Mouse (Mus musculus) lung, postnatal 10 days (tissue): ENCODE results near the gene Phpt1.
A peak's percentile ranks its signal among the peaks of the same experiment; 100 is the strongest.

Experiments used
- DNase-seq: peaks from one replicate; pipeline ENCODE4 v3.0.0; 2021

Gene Phpt1

DNA sequence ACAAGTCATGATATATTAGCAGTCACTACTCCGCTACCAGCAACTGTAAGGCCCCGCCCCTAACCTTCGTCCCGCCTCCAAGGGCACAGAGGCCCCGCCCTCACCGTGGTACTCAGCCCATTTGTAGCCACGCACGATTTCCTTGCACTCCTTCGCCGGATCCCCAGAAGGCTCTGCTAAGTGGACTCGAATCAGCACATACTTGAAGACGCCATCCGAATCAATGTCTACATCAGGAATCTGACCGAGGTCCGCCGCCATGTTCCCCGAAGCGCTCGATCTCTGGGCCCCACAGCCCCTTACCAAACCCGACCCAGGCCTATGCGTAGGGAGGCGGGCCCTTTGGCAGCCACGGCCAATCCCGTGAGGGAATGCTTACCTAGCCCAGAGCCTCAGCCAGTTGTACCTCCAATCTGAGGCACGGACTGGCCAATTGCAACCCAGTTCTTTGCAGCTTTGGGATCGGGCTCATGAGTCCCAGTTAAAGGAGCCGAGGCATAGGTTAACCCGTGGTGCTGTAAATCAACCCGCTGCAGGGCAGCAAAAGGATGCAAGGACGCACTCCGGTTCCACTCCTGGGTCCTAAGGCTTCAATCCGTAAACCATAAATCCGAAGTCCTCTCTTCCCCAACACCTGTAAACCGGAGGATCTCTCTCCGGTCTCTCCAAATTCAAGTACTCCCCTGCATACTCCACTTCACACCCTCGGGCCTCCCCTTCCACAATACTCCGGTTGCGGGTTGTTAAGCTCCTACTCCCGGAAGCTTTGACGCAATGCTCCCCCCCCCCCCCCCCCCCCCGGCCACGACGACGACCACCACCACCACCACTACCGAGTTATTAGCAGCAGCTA, at the start of gene Phpt1, which contains the start of gene Mamdc4:
Gene Phpt1 (minus strand): TSS at position 646 of the 853 bp plus-strand sequence.
Gene Mamdc4 (minus strand): TSS at position 267 of the 853 bp plus-strand sequence.
- DNase-seq = peak; percentile 98

DNA sequence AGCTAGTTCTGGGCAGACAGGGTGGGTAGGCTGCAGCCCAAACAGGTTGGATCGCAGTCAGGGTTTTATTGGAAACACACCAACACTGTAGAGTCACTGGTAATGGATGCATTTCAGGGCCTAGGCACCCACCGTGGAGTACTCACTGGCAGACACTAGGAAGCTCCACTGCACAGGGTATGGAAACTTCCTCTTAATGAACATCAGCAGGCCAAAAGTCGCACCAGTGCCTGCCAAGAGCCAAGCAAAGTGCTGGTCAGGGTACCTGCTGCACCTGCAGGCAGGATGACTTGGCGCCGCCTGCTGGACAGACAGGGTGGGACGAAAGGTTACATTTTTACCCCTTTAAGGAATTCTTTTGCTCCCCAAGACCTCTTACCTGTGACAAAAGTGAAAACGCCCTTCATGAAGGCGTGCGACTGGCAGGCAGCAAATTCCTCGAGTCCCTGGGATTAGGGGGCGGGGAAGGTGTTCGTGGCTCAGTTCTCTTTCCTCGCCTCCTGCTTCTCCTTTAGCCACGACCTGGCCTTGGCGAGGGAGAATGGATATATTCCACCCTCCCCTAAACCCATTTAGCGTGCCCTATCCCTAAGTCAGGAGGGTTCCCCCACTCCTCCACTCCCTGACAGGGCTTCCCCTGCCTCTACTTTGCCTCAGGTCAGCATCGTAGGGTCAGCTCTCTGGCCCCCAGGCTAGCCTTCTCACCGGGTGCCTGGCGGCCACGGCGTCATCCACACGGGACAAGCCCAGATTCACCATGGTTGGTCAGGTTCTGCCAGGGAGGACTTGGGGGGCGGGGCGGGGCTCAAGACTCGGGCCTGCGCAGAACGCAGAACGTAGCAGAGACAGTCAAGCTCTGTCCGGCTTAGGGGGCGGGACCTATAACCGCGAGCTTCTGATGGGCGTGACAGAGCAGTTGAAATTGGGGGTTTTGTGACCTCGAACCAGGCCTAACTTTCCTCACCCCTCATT, 46.5 kb upstream of the Phpt1 start, which contains the start of gene Tmem141:
Gene Tmem141 (minus strand): TSS at position 777 of the 972 bp plus-strand sequence.
- DNase-seq = peak; percentile 96

DNA sequence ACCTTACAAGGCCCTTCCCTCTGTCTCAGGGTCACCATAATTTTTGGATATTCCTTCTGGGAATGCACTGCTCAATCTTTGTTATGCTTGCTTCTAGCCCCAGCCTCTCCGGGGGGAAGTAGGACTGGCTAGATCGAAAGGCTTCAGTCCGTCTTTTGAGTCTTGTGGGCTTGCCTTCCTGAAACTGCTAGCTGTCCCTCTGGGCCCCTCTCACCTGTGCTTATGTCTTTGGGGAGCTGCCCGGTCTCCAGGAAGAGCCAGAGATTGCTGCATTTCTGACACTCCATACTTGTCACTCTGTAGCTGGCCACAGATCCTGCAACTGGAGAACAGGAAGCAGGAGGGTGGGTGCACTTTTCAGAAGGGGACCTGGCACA, 45.8 kb upstream of the Phpt1 start:
- DNase-seq = no peak

DNA sequence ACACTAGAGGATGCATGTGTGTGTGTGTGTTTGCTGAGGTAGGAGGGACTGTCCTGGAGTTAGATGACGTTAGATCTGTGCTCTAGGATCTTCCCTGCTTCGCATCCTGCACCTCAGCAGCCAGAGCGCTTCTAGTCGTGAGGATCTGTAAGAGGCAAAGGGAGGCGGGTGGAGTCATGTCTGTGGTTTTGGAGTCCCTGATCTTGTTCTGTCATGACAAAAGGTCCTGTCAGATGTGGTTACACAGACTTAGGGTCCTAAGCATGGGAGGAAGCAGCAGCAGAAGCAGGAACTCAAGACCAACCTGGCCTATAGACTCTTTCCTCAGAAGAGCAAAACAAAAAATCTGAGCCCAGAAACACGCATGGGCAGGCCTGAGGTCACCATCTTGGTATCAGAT, 45.4 kb upstream of the Phpt1 start:
- no peak for DNase-seq

DNA sequence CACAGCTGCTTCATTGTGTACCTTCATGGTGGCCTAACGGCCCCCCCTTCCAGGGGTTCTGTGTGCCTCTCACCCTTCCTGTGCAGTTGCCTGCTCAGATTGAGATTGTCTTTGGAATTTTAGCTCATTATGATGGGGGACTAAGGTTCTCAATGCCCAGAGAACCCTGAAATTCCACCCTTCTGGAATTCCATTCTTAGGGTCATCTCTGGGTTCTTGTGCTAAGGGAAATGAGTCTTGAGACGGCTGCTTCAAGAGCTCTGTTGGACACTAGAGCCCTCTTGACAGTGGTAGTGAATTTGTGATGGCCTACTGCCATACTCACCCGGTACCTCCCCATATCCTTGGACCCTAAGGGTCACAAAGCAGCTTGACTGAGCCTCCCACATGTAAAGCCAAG, 42.6 kb upstream of the Phpt1 start, which contains the start of gene Ccdc183:
Gene Ccdc183 (minus strand): TSS at position 101 of the 400 bp plus-strand sequence.
- DNase-seq = no peak

DNA sequence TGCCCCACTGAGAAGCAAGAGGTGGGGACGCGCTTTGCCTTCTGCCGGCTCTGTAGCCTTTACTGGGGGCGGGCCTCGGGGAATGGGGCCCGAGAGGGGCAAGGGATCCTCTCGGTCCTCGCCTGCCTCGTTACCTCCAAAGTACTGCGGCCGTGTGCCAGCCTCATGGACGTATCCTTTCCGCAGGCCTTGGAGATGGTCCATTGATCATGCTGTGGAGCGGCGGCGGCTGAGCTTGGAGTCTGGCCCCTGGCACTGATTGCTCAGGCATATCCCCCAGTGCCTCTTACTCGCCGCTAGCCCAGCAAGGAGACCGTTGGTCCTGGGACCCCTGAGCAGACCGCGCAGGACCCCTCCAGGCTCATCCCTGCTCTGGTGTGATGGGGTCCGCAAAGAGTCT, 41.4 kb upstream of the Phpt1 start:
- no peak for DNase-seq

DNA sequence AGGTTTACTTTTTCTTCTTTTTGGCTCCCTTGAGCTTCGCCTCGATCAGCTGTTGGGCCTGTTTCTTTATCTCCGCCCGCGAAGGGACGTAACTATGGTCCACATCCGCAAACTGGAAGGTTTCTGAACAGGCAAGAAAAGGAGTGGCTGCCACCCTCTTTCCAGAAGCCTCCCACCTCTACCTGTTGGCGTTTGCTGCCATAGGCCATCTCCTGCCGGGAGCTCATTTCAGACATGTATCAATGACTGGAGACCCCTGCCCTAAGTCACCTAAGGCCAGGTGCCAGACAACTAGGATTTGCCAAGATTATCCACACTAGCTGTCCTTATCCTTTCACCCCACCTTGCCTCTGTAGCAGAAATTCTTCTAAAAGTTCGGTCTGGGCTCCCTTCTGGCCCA, 33.6 kb upstream of the Phpt1 start:
- DNase-seq = no peak

DNA sequence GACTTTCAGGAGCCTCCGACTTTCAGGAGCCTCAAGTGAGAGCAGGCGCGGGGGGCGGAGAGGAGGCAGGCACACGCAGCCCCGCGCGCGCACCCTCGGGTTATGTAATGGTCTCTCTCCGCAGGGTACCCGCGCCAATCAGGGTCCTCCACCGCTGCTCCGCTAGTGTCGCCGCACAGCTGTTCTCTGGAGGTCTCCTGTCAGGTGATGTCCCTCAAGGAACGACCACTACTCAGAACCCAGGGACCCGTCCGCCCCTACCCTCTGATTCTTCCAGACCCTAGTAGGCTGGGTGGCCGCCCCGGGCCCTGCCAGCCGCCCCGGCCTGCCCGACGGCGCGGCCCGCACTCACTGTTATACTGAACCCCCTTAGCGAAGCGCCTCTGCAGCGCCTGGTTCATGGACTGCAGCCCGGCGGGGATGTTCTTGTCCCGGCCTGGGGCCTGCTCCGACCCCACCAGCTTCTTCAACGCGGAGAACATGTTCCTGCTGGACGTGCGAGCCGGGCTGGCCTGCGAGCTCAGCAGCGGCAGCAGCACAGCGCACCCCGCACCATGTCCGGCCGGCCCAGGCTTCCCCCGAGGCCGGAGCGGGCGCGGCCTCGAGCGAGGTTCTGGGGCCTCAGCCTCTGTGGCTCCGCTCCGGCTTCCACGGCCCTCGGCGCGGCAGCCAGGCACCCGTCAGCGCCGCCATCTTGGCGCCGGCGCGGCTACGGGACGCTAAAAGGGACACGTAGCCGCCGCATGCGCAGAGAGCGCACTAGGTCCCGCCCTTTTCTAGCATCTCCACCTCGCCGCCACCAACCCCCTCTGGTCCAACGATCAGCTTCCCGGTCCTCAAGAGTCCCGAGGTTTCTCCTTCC, 33.0 kb upstream of the Phpt1 start, which contains the start of gene Rabl6:
Gene Rabl6 (minus strand): TSS at position 761 of the 862 bp plus-strand sequence.
- DNase-seq = peak; percentile 93

DNA sequence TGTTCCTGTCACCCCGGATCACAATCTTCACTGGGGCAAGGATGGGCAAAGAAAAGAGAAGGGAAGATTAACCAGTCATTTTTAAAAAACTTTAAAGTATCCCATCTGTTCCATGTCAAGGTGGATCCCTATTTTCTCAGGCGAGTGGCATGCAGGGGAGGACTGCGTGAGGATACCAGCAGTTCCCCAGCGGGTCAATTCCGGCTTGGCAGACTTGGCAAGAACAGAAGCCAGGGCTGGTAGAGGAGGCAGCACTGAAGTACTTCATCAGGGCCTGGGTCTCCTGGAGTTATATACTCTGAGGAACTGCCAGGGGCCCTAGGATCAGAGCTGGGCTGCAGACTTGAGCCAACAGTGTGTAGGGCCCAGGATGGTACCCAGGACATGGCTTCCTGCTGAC, 27.5 kb upstream of the Phpt1 start:
- no peak for DNase-seq

DNA sequence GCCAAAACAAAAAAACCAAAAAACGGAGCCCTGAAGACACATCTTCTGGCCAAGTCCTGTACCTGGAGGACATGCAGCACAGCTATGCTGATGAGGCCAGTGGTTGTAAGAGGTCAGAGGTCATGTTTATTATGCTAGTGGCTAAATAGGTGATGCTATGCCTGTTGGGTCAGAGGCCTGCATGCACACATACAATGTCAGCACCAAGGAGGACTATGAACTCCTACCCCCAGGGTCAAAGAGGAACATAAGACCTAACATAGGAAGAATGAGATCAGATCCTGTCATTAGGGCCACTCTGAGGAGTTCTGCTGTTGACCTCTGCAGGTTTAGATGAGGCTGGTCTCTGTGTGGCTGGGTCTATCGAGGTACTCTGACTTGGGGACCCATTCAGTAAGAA, 25.0 kb upstream of the Phpt1 start:
- no peak for DNase-seq

DNA sequence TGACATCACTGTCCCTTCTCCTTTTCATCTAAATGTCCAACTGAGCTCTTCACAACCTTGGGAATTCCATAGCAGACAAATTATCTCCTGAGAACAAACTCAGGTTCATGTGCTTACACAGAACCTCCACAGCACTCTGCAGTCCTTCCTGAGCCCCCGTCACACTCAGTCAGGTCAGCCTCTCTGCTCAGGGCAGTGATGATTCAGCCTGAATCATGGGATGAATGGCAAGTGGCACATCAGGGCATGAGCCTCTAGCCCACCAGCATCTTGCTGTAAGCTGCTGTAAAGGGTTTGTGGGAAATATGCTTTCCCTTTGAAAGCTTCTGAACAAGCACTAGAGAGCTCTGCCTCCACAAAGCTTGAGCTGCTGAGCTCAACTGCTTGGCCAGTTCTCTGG, 23.7 kb upstream of the Phpt1 start:
- DNase-seq = no peak

DNA sequence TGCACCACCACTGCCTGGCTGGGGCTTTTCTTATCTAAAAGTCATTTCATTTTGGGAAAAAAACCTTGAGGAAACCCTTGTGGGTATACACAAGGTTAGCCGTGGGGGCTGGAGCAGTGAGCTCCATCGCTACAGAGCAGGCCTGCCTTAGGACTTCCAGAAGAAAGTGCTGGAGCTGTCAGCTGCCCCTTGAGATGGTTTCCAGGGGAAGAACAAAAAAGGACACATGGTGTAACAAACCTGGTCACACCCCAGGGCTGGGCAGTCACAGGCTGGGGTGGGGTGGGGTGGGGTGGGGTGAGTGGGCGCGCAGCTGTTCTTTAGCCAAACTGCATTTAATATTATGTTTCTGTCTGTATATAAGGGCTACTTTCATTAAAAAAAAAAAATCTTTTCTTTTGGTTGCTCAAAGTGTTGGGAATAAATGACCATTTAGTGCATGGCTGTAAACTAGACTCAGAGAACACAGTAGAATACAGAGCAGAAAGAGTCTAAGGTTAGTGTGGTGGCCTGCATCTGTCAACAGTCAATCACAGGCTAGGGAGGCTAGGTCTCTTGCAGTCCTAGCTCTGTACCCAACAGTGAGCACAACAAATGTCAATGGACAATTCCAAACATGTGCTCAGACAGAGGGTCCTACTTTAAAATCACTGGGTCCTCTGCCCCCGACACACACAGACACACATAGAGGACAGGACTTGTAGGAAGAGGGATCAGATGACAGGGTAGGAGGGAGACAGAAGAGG, 21.9 kb upstream of the Phpt1 start:
- DNase-seq = no peak

DNA sequence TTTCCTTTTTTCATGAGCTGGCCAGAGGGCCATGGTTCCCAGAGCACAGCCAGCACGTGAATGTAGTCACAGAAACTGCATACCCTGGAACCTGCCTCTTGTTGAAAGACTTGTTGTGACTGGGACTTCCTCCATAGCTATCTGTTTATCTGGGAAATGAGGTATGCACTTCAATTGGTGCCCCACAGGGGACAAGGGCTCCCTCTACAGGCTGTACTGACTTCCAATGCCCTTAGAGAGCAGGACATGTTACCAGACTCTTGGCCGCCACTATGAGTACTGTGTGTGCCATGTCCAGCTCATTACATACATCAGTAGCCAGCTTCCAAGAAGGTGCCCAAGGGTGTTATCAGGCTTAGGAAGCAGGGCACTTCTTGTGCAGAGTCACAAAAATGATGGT, 16.8 kb upstream of the Phpt1 start:
- peak; percentile 60 for DNase-seq

DNA sequence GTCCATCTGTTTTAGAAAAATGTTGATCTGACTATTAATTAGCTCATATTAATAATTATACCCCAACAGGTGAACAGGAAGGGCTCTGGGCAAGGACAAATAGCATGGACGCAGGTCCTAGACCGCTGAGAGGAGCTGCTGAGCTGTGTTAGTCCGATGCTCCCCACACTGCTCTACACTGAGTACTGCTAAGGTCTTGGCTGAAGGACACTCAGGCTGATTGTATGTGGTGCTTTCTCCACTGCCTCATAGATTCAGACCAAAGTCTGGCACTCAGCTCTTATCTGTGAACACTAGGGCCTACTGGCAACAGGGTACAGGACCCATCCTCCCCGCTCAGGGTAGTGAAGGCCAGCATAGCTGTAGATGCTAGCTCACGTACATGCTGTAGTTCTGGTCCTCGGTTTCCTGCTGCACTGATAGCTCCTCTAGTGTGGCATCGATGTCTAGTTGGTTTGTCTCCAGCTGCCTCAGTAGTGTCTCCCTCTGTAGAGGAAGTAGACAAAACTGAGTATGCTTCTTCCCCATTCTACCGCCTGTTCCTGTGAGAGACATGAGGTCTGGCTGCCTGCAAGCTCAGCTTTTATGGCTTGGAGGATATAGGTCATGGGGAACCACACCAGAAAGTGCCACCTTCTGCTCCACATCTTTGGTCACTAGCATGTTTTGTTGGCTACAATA, 13.3 kb upstream of the Phpt1 start:
- DNase-seq = no peak

DNA sequence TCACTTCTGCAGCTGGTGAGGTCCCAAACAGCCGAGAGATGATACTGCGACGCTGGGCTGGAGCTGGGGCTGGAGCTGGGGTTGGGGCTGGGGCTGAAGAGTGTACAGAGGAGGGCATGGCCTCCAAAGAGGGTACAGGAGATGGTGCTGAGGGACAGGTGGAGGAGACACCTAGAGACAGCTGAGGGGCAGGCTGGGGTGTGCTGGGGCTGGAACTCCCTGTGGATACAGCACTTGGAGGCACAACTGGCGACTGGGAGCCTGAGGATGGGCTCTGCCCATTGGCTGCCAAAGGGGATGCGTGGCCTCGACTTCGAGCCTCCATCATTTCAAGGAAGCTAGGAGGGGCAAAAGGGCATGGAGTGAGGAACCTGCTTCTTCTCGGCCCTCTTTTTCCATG, 12.3 kb upstream of the Phpt1 start:
- DNase-seq = no peak

DNA sequence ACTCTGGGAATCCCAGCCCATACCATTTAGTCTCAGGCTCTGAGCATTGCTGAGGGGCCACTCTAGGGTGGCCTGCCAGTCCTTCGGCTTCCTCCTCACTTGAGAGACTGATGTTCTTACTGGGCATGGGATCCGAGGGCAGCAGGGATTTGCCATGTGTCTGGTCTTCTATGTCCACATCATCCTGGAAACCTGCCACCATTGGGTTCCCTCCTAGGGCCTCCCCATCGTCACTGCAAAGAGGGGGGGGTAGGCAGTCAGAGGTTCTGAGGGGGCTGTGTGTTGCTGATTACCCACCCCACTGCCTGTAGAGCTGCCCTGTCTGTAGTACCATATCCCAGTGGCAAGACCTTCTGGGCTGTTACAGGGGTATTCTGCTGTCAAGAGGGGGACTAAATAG, 10.6 kb upstream of the Phpt1 start:
- no peak for DNase-seq

DNA sequence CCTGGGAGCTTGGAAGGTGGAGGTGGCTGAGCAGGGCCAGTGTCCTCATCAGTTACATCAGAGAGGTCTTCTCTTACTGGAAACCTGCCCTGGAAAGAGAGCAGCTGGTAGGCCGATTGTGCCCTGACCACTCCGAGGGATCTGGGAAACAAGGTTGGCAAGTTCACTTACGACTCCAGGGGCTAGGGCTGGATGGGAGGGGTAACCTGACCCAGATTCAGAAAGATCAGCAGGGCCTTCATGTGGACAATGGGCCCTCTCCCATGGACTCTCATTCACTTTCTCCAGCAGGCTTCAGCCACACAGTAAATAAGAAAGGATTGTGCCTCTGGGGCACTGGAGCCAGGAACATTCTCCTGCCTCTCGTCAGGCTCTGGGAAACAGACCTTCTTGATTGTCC, 9.8 kb upstream of the Phpt1 start:
- DNase-seq = no peak

DNA sequence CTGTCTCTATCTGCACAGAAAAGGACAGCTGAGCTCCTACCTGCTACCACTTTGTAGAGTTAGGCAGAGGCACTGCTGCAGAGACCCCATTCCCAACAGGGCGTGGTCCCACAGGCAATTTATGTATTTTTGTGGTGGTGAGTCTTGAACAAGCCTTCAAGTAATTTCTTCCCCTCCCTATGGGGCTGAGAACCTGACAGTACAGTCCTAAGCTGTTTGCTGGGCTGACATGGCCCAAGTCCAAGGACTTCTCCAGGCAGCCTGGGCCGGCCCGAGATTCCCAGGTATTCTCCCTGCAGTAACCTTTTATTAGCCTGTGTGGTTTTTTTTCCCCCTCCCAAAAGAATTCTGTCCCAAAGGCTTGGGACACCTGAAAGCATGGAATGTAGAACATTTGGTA, 9.1 kb upstream of the Phpt1 start:
- DNase-seq = no peak

DNA sequence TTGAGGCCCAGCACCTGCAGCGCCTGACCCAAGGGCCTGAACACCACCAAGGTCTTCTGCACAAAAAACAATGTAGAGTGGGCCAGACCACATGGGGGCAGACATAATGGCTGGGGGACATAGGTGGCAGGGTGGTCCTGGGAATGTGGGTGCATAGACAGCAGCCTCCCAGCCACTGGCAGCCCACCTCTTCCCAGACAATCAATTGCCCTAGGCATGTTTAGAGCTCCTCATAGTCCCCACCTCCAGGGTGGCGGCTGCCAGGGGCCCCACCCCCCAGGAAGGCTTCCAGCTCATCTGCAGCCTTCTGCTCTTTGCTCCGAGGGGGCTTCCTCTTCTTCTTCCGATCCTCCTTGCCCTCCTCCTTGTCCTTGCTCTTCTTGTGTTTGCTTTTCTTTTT, 8.5 kb upstream of the Phpt1 start:
- DNase-seq = no peak

DNA sequence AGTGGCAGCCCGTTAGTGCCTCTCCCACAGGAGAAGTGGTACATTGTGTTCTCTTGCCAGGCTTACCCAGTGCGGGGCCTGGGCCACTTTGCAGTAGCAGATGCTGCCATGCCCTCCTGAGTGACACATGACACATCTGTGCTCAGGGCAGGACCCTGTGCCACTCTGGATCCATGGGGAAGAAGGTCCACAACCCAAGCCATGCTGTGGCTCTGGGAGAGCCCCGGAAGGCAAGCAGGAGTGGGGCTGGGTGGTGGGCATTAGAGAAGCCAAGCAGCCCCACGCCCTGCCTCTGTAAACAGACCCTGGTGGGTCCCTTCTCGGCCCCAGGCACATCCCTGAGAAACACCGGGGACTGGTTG, 8.1 kb upstream of the Phpt1 start:
- no peak for DNase-seq

DNA sequence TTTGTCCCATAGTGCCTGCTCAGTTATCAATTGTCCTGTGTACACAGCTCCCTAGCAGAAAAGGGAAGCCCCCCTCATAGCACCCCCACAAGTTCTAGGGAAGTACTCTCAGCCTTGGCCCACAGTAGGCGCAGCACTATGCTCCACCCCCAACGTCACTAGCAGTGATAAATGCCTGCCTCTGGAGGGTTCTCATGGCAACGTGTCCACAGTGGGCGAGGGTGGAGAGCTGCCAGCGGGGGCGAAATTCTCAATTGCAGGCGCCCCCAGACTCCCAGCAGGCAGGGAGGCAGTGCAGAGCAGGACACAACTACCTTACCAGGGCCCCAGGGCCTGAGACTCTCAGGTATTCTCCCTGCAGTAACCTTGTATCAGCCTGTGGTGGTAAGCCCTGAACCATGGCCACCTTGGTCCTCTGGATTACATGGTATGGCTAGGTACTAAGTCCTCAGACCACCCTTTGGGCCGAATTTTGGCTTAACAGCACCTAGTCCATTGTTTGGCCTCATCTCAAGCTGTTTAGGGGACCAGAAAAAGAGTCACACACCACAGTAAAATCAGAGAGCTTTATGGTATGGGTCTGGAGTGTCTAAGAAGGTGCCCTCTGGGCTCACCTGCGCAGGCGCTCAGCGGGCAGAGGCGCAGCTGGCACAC, 7.6 kb upstream of the Phpt1 start:
- DNase-seq = peak; percentile 58
